Mouse (Mus musculus): ENCODE results near the gene Gm9602.
"Not testable (repeated sequence)": the region's sequence is repeated elsewhere in the genome, so short reads cannot be mapped to it uniquely, and the experiment has no call there.

Gene Gm9602

GRCm38 (mm10) chr14:4776037-4776436 is at the start of gene Gm9602:
Gene Gm9602, plus strand, starts transcription at chr14:4776337.
- not testable (repeated sequence) for DNase-seq (ENCODE audit: low read depth, low spot score); H3K36me3 ChIP-seq (ENCODE audit: control insufficient read depth, insufficient read depth, low read length, poor library complexity, severe bottlenecking); H3K27me3 ChIP-seq (ENCODE audit: control insufficient read depth, insufficient read depth, low read length, poor library complexity, severe bottlenecking)

DNA sequence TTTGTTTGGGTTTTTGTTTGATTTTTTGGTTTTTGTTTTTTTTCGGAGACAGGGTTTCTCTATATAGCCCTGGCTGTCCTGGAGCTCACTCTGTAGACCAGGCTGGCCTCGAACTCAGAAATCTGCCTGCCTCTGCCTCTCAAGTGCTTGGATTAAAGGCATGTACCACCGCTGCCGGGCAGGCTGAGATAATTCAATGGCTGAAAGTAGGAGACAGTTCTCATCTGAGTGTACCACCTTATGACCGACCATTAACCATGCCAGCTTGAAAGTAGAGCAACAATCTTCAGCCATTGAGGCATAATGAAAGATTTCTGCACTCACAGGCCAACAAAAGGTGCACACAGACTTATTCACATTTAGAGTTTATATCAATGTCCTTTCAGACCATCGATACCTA is 30.3 kb downstream of the Gm9602 start:
- not testable (repeated sequence) for DNase-seq (ENCODE audit: low read depth, low spot score); H3K27me3 ChIP-seq (ENCODE audit: control insufficient read depth, insufficient read depth, low read length, poor library complexity, severe bottlenecking); H3K36me3 ChIP-seq (ENCODE audit: control insufficient read depth, insufficient read depth, low read length, poor library complexity, severe bottlenecking)

- not testable (repeated sequence) for H3K27me3 ChIP-seq (ENCODE audit: control insufficient read depth, insufficient read depth, low read length, poor library complexity, severe bottlenecking); DNase-seq (ENCODE audit: low read depth, low spot score); H3K36me3 ChIP-seq (ENCODE audit: control insufficient read depth, insufficient read depth, low read length, poor library complexity, severe bottlenecking)
Observed at GRCm38 (mm10) chr14:4821950-4822349, 45.8 kb downstream of the Gm9602 start.
